Mouse (Mus musculus): ENCODE data around the gene Muc1.

Muc1 gene

DNA sequence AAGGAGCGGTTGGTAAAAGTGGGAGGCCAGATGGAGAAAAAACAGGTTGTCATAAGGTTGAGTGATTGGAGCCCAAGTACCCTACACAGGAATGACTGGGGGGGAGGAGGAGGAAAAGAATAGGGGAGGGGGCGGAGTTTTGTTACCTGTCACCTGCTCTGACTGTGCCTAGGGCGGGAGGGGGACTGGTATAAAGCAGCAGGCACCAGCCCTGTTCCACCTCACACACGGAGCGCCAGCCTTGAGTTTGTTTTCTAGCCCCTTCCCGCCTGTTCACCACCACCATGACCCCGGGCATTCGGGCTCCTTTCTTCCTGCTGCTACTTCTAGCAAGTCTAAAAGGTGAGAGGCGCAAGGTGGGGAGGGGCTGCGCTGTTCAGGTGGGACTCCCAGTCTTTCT lies at the start of gene Muc1:
Gene Muc1 (plus strand): TSS at position 222 of the 400 bp plus-strand sequence.
- no peak for DNase-seq (ENCODE audit: inconsistent ontology term)

DNA sequence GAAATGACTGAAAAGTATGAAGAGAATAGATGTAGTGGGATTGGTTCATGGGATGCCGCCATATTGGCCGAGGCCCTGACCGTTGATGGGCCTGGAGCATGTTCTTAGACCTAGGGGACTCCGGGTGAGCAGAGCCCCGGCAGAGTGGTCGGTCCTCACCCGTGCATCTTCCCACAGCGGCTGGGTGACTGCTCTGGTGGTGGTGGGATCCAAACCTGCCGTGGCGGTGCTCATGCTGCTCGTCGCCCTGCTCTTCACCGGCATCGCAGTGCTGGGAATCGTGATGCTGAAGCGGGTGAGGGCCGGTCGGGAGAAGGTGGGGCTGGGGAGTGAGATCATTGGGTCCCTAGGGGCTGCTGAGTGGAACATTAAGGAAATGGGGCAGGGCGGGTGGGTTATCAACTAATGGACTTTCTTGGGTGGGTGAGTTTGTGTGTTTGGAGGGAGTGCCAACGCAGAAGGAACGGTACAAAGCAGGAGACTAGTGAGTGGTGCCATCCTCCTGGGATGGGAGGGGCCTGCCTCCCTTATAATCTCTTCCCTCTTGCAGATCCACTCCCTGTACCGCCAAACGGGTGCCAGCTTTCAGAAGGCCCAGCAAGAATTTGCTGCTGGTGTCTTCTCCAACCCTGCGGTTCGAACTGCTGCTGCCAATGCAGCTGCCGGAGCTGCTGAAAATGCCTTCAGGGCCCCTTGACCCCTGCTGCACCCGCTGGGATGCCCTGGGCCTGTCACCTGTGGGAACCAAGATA lies 46.9 kb upstream of the Muc1 start:
- DNase-seq (ENCODE audit: inconsistent ontology term): no peak

DNA sequence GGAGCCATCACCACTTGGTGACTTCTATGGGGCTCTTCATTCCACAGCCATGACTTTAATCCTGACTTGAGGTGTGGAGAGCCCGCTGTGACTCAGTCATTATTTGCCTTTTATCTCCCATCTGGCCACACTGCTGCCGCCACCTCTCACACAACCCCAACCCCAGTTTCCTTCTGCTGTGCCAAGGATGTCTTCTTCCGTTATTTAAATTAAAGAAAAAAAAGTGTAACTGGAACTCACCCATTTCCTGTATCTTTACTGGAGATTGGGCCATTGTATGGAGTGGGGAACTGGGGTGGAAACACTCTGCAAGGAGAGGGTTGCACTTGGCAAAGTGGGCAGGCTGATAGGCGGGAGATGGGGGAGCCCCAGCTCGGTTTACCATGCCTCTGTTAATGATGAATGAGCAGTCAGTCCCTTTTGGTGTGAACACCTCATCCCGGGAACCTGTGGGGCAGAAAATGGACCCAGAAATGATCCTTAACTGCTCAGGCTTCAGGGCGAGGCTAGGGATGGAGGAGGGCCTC lies 46.3 kb upstream of the Muc1 start:
- no peak for DNase-seq (ENCODE audit: inconsistent ontology term)

DNA sequence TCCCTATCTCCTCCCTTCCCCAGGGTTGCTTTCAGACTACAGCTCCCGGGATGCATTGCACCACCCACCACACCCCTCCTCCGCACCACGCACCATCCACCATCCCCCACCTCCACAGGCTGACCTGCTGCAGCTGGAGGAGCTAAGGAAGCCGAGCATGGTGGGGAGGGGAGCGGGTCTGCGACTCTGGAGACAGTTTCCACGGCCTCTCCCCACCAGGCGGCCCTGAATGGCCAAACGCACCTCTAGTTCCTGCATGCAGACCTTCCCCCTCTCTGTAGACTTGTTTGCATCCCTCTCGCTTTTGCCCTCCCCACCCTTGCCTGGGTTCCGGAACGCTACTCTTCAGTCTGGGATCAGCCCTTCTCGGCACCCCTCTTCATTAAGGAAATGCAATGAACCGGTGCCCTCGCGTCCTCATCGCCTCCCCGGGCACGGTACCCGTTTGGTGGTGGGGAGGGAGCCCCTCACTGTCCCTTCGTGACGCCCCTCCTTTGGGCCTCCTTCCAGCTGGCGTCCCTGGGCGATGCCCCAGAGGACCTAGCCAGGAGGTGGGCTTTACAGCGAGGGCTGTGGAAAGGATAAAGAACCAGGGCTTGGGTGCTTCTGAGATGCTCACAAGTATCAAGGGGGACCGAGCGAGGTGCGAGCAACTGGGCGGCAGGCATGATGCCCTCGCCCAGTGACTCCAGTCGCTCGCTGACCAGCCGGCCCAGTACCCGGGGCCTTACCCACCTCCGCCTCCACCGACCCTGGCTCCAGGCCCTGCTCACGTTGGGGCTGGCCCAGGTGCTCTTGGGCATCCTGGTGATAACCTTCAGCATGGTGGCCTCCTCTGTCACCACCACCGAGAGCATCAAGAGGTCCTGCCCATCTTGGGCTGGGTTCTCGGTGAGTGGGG lies 45.5 kb upstream of the Muc1 start, which contains the start of gene Fam189b:
Gene Fam189b (plus strand): TSS at position 86 of the 901 bp plus-strand sequence.
- DNase-seq (ENCODE audit: inconsistent ontology term): peak; percentile 86

DNA sequence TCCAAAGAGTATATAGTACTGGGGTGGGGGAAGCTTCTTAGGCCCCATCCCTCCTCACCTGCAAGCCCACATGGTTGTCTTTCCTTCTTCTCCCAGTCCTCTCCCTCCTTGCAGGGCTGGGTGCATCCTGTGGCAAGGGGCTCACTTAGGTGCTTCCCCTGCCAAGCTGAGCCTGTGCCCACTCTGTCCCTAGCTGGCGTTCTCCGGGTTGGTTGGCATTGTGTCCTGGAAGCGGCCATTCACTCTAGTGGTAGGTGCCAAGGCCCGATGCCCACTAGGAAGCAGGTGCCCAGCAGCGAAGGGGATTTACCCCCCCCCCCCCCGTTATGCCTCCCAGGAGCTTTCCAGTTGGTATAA lies 44.9 kb upstream of the Muc1 start:
- DNase-seq (ENCODE audit: inconsistent ontology term): no peak

DNA sequence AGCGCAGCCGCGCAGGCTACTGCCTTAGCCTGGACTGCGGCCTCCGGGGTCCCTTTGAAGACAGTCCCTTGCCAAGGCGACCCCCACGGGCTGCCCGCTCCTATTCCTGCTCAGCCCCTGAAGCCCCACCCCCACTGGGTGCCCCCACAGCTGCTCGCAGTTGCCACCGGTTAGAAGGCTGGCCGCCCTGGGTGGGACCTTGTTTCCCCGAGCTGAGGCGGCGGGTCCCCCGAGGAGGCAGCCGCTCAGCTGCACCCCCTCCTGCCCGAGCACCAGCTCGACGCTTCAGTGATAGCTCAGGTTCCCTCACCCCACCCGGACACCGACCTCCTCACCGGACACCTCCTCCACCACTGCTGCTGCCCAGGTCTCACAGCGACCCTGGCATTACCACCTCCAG lies 41.7 kb upstream of the Muc1 start:
- DNase-seq (ENCODE audit: inconsistent ontology term): no peak

DNA sequence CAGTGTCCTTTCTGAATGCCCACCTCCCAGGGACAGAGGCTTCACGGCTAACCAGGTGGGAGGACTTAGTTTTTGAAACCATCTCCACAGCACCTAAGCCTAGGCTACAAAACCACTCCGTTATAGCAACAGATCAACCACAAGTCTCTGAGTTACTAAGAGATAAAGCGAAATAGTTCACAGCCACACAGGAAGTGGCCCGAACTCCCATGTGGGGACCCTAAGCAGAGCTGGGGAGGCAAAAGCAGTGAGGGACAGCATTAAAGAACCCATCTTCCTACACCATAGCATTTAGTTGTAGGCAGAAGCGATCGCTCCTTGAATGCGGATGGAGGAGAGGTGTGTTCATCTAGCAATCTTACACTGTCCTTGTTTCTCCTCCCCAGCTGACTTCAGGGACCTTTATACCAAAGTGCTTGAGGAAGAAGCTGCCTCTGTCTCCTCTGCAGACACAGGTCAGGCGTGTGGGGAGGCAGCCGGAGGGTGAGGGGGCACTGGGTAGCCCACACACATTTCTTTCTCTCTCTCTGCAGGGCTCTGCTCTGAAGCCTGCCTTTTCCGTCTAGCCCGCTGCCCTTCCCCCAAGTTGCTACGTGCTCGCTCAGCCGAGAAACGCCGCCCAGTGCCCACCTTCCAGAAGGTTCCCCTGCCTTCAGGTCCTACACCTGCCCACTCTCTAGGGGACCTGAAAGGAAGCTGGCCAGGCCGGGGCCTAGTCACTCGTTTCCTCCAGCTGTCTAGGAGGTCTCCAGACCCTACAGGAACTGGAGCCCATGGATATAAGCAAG lies 41.0 kb upstream of the Muc1 start:
- no peak for DNase-seq (ENCODE audit: inconsistent ontology term)

DNA sequence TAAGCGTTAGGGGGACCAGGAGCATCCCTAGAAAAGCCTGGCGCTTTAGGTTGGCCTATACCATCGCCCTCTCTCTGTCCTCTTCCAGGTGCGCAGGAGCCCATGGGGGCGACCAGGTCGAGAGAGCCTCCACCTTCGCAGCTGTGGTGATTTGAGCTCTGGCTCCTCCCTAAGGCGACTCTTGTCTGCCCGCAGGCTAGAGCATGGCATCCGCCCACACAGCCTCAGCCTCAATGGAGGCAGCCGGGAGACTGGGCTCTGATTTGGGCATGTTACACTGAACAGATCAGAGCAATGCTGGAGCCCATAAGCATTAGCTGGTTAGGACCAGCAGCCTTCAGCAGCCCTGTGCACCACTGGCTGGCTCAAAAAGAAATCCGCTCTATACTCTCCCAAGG lies 40.4 kb upstream of the Muc1 start:
- DNase-seq (ENCODE audit: inconsistent ontology term): no peak

DNA sequence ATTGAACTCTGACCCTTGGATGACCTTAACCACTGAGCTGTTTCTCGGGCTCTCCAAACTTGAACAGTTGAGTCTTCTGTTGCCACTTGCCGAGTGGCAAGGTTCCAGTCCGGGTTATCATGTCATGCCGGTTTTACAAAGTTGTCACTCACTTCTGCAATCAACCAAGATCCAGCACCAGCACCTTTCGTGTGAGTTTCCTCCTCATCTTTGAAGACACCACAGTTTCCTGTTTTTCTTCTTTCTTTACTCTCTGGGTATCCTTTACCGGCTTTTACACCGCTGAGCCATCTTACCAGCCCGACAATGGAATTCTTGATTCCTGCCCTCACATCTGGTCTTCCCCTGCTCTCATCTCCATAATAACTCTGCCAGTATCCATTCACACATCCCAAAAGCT lies 38.4 kb upstream of the Muc1 start:
- no peak for DNase-seq (ENCODE audit: inconsistent ontology term)

DNA sequence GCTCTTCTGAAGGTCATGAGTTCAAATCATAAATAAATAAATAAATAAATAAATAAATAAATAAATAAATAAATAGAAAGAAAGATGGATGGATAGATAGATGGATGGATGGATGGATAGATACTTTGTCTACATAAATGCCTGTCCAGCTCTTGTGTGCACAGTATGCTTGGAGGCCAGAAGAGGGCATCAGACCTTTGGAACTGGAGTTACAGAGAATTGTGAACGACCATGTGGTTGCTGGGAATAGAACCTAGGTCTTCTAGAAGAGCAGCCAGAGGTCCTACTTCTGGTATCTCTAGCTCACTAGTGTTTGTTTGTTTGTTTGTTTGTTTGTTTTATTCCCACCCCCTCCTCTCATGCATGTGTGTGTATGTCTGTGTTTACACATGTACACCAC lies 35.5 kb upstream of the Muc1 start:
- DNase-seq (ENCODE audit: inconsistent ontology term): no peak

DNA sequence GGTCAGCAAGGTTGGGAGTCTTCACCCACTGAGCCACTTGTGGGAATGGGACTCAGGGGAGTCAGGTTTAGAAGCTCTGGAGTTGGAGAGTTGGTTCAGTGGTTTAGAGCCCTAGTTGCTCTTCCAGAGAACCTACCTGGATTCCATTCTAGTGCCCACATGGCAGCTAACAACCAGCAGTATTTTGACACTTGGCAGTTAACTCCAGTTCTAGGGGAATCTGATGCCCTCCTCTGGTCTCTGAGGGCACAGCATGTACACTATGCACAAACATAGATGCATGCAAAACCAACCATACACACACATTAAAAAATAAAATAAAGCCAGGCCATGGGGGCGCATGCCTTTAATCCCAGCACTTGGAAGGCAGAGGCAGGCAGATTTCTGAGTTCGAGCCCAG lies 35.0 kb upstream of the Muc1 start:
- no peak for DNase-seq (ENCODE audit: inconsistent ontology term)

DNA sequence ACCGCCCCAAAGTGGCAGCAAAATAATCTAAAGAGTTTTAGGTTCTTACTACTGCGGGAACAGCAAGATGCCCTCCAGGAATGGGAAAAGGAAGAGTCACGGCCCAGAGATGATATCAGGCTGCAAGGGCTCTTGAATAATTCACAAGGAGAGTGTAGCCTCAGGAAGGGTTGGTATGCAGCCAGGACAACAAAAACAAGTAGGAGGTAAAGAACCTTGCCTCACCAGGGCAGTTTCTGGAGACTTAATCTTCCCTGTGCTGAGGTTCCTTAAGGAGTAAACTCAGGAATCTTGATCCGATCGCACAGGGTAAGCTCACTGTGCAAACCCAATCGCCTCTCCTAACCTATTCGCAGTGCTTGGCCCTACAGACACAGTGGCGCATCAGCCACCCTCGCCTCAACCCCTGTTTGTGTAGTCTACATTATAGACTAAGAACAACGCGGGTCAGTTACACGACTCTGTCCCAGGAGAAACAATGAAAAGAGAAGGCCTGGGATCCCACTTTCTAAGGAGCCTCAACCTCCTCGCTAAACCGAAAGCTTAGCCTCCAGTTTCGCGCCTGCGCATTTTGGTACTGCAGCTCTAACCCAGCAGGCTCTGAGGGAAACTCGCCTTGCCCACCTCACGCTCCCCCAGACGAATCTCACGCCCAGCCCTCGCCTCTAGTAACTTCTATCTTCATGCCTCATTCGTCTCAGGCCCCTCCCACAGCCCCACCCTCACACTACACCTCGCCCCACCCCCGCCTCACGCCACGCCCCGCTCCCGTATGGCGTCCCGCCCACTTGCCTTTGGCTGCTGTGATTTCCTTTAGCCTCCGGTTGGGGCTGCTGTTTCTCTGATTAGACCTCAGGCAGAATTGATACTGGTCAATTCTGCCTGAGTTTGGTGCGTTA lies 32.6 kb upstream of the Muc1 start:
- peak; percentile 97 for DNase-seq (ENCODE audit: inconsistent ontology term)

DNA sequence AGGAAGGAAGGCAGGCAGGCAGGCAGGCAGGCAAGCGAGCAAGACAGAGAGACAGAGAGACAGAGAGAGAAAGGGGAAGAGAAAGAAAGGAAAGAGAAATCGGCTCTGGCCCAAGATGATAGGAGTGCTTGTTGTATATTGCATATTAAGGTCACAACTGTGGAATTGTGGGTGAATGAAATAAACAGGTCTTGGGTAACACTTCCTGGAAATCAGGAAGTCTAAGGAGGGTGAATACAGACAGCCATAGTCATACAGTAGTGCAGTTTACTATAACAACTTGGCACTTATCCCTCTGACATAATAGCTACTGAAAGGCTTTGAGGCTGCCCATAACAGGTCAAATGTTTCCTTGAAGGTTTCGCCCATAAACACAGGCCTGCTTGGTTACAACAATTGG lies 29.0 kb upstream of the Muc1 start:
- DNase-seq (ENCODE audit: inconsistent ontology term): no peak

DNA sequence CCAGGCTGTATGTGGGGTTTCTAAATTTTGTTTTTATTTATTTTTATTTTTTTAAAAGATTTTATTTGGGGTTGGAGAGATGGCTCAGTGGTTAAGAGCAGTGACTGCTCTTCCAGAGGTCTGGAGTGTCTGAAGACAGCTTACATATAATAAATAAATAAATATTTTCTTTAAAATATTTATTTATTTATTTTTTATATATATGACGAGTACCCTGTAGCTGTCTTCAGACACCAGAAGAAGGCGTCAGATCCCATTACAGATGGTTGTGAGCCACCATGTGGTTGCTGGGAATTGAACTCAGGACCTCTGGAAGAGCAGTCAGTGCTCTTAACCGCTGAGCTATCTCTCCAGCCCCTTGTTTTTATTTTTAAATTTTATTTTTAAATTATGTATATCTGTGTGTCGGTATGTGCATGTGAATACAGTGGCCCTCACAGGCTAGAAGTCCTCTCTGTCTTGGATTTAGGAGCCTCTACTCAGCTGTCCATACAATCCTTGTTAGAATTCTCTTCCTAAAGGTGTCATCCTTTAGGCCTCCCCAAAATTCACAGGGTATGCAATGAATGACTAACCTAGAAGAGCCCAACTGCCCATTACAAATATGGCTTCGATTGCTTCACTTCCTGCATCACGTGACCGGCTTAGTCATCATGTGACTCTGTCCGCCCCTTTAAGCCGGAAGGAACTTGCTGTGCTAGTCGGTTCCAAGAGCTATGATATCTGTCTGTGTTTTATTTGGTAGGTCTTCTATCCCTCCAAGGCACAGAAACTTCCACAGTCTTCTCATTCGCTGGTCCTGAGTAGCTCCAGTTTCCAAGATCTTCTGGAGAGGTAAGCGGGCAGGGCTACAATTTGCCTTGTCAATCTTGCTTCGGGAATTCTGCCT lies 26.4 kb upstream of the Muc1 start, which contains the start of gene Gba:
Gene Gba (plus strand): TSS at position 676 of the 889 bp plus-strand sequence.
- DNase-seq (ENCODE audit: inconsistent ontology term): peak; percentile 90

DNA sequence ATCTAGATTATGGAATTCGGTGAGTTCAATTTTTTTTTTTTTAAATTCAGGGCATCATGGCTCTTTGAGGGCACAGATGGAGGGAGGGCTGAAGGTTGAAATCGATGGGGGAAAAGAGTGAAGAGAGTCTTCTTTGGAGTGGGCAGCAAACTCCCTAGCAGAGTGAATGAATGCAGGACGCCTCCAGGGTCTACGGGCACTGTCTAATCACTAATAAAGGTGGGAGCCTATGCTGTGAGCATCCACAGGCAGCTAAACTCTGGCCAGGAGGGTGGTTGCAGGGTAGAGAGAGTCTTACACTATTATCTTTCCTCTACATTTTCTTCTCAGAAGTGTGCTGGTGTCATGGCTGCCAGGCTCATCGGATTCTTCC lies 25.7 kb upstream of the Muc1 start:
- no peak for DNase-seq (ENCODE audit: inconsistent ontology term)

DNA sequence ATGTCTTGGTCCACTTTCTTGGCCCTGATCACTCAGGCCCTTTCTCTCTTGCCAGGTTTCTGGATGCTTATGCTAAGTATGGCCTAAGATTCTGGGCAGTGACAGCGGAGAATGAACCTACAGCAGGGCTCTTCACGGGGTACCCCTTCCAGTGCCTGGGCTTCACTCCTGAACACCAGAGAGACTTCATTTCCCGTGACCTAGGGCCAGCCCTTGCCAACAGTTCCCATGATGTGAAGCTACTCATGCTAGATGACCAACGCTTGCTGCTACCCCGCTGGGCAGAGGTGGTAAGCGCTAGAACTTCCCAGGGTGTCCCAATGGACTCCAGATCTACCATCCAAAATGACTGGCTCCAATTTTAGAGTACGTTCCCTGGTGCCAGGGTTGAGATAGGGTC lies 22.8 kb upstream of the Muc1 start:
- no peak for DNase-seq (ENCODE audit: inconsistent ontology term)

DNA sequence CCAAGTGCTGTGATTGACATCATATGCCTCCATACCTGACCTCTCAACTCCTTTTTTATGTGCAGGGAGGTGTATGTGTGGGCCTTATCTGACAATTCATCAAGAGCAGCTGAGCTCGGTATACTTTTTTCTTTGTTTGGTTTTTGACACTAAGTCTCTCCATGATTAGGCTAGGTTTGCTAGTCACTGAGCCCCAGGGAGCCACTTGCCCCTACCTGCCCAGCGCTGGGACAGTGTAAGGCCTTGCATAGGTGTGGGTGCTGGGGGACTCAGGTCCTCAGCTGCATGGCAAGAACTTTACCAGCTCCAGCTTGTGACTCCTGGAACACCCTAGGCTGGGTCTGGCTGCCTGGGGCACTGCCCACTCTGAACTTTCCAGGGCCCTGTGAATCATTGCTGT lies 22.2 kb upstream of the Muc1 start:
- DNase-seq (ENCODE audit: inconsistent ontology term): no peak

DNA sequence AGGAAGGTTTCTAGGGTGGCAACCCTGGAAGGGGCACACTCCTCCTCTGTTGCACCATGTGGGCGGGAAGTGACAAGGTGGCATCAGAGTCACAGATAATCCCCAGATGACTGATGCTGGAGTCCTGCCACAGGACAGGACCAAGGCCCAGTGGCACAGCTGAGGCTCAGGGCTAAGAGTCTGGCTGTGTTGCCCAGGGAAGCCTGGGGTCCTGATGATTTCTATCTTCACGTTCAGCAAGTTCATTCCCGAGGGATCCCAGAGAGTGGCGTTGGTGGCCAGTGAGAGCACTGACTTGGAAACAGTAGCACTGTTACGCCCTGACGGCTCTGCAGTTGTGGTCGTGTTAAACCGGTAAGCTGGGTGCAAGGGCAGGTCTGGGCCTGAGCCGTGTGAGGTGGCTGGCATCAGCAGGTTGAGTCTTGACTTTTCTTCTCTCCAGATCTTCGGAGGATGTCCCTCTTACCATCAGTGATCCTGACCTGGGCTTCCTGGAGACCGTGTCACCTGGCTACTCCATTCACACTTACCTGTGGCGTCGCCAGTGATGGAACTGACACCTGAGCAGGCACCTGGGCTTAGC lies 20.7 kb upstream of the Muc1 start:
- DNase-seq (ENCODE audit: inconsistent ontology term): no peak

DNA sequence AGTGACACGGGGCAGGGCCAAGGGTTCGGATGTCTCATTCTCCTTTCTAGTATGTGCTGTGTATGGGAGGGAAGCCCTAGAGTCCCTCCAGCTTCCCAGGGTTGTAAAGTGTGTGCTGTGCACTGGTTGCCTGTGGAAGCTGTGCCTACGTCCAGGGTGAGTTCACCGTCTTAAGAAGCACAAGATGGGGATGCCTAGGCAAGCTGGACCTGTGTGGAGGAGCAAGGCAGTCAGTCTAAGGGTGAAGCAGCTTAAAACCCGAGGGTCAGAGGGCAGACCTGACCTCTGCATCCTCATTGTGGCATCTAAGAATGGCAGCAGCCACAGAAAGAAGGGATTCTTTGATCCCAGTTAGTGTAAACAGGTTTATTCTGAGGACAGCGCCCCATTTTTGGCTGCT lies 20.1 kb upstream of the Muc1 start:
- DNase-seq (ENCODE audit: inconsistent ontology term): no peak

DNA sequence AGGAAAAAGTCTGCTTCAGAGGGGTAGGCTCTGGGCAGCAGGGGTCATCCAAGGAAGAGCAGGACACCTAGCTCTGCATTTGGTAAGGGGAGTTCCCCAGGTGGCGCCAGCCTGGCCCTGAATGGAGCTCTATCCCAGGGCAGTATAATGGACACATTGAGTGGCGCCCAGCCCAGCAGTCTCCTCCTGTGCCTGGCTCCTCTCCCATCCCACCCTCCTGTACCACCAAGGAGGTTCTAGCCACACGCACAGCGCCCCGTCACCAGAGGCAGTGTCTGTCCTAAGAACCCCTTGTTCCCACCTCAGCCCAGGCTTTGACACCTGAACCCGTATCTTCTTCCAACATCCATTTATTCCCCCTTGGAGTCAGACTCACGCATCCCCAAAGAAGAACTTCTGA lies 19.1 kb upstream of the Muc1 start:
- DNase-seq (ENCODE audit: inconsistent ontology term): no peak
